Mouse (Mus musculus) embryo, embryonic 11.5 days (tissue): ENCODE data around the gene Tenm3.

Experiments used
- DNase-seq: peaks from one replicate; pipeline ENCODE4 v3.0.0-alpha.2; 2012; ENCODE audit warnings: low read depth, low spot score

The Tenm3 gene

DNA sequence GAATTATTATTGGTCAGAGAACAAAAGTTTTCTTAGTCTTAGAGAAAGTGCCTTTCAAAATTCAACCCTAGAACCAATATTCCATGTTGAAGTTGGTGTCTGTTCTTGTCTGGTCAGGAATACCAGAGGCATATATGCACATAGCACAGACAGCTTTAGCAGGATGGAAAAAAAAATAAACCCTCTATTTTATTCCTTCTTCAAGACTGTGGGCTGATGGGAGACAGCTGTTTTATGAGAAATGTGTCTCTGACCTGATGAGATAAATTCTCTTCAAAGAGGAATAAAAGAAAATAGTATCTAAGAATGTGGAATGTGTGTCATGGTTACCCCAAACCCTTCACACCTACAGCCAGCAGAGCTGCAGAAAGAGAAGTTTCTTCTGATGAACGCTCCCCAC lies 173.4 kb downstream of the Tenm3 start:
- no peak for DNase-seq

- DNase-seq = no peak
Observed at GRCm38 (mm10) chr8:48665193-48665592, 178.6 kb downstream of the Tenm3 start.

DNA sequence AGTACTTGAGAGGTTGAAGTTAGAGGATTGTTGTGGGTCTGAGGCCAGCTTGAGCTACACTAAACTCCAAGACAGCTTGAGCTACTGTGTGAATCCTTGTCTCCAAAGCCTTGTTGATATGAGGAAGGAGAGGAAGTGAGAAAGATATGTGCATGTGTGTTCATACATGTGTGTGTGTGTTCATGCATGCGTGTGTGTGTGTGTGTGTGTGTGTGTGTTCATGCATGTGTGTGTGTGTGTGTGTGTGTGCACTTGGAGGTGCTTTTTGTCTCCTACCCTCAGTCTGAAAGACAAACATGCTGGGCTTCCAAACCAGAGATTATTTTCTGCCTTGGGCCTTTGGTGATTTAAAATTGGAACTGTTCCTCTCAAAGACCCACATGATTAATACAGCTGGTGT lies 184.5 kb downstream of the Tenm3 start:
- no peak for DNase-seq

GRCm38 (mm10) chr8:48655381-48656043 lies 188.2 kb downstream of the Tenm3 start:
- DNase-seq = no peak

- DNase-seq = no peak
Observed at GRCm38 (mm10) chr8:48649845-48650244, 193.9 kb downstream of the Tenm3 start.

DNA sequence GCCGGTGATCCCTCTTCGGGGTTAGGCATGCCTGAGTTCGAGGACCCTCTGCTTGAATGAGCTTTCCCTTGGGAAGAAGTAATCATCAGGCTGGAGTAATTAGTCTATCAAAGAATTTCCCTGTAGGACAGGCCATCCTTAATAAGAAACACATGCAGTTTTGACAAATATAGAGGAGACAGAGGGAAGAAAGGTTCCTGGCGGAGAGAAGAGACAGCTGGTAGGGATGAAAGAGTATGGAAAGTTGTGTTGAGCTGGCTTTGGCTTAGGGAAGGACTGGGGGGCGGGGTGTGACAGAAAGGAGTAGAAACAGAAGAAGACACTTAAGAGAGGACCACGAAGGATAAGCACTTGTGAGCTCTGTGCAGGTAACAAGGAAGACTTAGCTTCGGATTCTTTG lies 194.3 kb downstream of the Tenm3 start:
- no peak for DNase-seq

GRCm38 (mm10) chr8:48646110-48646509 lies 197.6 kb downstream of the Tenm3 start:
- no peak for DNase-seq

DNA sequence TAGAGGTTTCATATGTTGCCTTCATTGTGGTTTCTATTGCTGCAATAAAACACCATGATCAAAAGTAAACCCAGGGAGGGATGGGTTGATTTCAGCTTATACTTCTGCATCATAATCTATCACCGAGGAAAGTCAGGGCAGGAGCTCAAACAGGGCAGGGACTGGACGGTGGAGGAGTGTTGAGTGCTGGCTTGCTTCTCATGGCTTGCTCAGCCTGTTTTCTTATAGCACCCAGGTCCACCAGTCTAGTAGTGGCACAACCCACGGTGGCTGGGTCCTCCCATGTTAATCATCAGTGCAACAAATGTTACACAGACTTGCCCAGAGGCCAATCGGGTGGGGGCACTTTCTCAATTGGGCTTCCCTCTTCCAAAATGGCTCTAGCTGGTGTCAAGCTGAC lies 205.6 kb downstream of the Tenm3 start:
- no peak for DNase-seq

GRCm38 (mm10) chr8:48636979-48637378 lies 206.8 kb downstream of the Tenm3 start:
- DNase-seq = no peak

DNA sequence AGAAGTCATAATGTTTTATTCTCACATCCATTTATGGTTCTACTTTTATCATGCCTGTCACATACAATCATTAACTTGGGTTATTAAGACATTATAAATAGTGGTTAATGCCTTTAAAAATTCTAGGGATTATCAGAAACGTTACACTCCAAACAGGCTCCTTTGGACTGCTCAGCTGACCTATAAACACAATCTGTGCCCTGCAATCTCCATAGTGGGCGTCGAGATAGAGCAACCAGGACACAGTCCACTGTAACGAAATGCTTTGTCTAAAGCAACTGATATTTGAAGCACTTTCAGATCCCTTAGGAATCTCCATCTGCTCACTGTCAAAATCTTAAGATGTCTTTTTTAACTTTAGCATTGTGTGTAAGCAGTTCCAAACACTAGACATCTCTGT lies 207.9 kb downstream of the Tenm3 start:
- DNase-seq = no peak

DNA sequence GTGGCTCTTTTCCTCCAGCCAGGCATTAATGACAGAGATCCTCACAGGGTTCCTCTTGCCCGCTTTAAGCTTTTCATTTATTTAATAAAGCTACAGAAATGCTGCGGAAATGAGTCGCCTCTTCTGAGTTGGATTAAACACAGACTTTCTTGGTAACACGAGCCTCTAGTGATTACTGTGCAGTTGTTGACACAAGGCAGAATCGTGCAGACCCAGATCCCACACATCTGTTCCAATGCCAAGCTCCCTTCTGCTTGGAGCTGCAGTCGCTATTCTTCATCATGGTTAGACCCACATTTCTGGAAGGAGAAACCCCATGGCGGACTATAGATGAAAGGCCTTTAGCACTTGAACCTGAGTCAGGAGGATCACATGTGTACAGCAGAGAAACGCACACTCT lies 210.3 kb downstream of the Tenm3 start:
- DNase-seq = no peak

DNA sequence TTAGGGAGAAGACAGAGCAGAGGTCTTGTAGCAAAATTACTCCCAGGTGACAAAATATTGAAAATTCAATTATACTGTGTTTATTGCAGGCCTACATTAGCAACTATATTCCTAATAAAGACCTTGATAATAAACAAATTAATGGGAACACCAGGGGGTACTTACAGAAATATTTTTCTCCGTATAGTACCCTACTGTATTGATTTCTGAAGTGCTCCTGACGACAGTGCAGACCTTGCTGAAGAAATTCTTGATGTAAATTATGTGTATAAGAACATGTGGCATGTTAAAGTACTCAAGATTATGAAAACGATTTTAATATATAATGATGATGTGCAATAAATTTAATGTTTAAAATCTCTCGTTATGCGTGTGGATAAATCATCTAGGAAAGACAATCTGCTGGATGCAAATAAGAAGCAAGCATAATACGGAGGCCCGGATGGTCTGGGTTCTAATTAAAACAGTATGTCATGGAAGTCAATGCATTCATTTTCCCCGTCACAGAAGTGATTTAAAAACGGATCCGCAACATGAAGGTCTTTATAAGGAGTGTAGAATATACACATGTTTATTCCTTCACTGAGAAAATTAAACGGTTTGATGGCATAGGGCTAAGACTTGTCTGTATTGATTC lies 221.1 kb downstream of the Tenm3 start:
- DNase-seq = no peak

DNA sequence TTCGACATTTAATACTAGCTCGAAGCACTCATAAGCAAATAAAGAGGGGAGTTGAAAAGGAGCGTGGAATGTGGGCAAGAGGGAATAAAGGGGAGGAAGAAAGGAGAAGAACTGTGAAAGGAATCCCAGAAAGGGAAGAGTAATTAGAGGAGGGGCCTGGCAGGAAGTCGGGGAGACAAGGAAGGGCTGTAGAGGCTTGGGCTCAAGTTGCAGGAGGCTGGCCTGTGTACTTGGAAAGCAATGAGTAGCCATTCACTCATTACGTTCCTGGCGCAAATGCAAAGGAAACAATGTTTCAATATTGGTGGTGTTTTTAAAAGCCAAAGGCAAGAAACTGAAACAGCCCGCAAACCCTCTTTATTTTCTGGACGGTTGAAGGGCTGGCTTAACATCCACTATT lies 228.7 kb downstream of the Tenm3 start:
- no peak for DNase-seq

DNA sequence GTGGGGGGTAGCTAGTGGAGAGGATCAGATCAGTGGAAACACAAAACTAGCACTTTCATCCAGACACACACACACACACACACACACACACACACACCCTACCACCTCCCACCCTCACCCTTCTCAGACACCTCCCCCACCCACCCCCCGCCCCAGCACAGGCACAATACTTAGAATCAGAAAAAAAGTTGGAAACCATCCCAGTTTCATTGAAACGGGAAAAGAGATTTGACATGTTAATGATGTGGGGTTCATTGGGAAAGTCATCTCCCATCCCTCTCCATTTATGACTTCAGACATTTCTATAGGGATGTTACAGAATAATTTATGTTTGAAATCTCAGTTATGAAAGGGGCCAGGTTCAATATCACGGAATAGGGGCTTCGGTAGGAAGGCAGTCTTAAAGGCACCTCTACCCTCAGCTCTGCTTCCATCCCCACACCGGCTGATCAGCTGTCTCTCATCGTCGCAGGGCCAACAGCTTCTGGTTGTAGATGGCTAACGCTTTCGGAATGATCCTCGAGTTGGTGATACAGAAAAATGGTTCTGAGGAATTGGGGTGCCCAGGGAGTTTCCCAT lies 231.7 kb downstream of the Tenm3 start:
- no peak for DNase-seq

DNA sequence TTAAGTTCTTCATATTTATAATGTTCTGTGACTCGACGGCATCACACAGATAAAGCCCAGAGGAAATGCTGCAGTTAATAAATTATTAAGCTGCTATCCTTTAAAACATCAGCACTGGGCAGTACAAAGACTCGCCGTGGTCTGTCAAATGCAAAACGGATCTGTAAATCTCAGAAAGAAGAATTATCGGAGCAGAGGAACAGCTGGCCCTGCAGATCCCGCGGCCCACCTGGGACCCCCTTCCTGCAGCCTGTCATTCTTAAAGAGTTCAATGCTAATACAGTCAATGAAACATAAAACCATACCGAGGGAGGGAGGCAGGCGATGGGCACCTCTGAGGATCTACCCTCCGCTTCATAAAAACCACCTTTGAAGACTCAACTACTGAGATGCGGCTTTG lies 232.6 kb downstream of the Tenm3 start:
- no peak for DNase-seq

DNA sequence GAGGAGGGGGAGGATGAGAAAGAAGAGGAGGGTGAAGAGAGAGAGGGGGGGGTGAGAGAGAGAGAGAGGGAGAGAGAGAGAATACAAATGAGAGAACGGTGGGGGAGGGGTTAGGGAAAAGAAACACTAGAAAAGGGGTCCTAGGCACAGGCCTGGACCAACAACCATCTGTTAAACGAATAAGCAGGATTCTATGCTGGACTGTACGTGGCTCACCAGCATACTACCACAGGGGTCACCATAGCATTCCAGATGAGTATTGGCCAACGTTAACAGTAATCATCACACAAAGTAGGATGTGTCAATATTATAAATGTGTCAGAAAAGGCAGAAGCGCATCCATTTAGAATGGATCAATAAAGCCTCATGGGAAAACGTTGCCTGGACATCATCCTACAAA lies 233.4 kb downstream of the Tenm3 start:
- no peak for DNase-seq

DNA sequence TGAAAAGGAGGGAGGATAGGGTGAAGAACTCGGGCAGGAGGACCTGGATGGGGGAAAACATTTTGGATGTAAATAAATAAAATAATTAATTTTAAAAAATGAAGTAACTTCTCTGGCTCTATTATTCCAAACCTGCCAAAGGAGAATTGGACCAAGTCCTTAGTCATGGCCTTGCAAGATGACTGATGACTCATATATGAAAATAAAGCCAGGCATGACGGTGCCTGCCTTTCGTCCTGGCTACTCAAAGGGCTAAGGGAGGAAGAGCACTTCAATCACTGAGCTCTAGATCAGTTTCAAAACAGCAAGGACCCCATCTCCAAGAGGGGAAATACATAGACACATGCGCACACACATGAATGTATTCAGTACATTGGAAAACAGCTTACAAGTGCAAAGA lies 234.1 kb downstream of the Tenm3 start:
- no peak for DNase-seq

- DNase-seq = no peak
Observed at GRCm38 (mm10) chr8:48604190-48604897, 239.4 kb downstream of the Tenm3 start.

- DNase-seq = no peak
Observed at GRCm38 (mm10) chr8:48603165-48603840, 240.4 kb downstream of the Tenm3 start.

DNA sequence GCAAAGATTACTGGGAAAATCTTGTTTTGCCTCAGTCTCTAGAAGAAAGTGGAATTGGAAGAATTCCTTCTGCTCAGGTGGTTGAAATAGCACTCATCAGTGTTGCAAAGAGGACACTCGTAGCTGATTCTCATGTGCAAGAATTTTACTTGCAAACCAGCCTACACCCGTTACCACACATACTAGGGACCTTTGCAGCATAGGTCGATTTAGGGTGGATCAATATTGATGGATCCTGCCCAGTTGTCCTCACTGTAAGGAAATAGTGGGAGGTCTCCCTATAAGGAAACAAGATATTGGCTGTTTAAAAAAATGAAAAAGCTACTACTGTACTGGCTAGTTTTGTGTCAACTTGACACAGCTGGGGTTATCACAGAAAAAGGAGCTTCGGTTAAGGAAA lies 242.1 kb downstream of the Tenm3 start:
- no peak for DNase-seq

DNA sequence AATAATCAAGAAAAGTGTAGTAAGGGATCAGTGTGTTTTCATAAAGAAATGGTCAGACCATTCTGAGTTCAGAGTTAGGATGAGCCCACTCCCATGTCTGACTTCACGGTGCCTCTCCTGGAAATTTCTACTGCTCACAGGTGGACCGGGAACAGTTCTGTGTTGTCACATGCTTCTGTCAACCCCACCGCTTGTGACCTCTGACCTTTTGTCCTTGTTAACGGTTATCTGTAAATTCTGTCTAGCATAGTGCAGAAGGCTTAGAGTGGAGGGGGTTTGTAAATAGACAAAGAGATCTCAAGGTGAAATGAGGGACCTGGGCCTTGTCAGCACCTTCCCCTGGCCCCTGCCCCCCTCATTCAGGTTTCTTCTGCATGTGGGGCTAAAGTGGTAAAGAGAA lies 244.7 kb downstream of the Tenm3 start:
- no peak for DNase-seq

GRCm38 (mm10) chr8:48596332-48596731 lies 247.4 kb downstream of the Tenm3 start:
- DNase-seq = no peak
